Mouse (Mus musculus) G1E (cell line): ENCODE data around the gene Ackr2.

Source experiments
- CTCF ChIP-seq: IDR thresholded peaks from 2 replicates; pipeline ENCODE4 v1.5.1; 2012; ENCODE audit warnings: low read depth, low read length, inconsistent platforms, mixed read lengths
- GATA1 ChIP-seq: IDR thresholded peaks from 2 replicates; pipeline ENCODE4 v1.6.1; 2012; ENCODE audit warnings: borderline replicate concordance, low read length, inconsistent platforms, mixed read lengths
- POLR2AphosphoS5 ChIP-seq: IDR thresholded peaks from 2 replicates; pipeline ENCODE4 v1.6.1; 2012; ENCODE audit warnings: low read depth, low read length, inconsistent platforms; ENCODE audit not compliant: insufficient replicate concordance
- TAL1 ChIP-seq: conservative IDR thresholded peaks from 2 replicates; pipeline ENCODE4 v1.6.1; 2012; ENCODE audit warnings: low read depth, low read length, inconsistent platforms, mixed read lengths

- TF ChIP-seq CTCF, result no peak
- TF ChIP-seq POLR2AphosphoS5, result no peak
- TF ChIP-seq GATA1, result no peak
- no peak for TF ChIP-seq TAL1
Measured at GRCm38 (mm10) chr9:121868236-121868635, 29.9 kb upstream of the Ackr2 start.
